Mouse (Mus musculus) E14TG2a.4 (cell line): ENCODE data around the gene Creb5.

Experiments
- H3K27me3 ChIP-seq: 2 replicates; pipeline ENCODE4 v1.6.1; 2014; ENCODE audit warnings: low read length, control low read depth; ENCODE audit not compliant: insufficient read depth
- H3K36me3 ChIP-seq: 2 replicates; pipeline ENCODE4 v1.6.1; 2014; ENCODE audit warnings: low read length, control low read depth; ENCODE audit not compliant: insufficient read depth
- H3K4me1 ChIP-seq: replicated peaks from 2 replicates; pipeline ENCODE4 v1.6.1; 2014; ENCODE audit warnings: low read depth, low read length, control low read depth
- H3K4me3 ChIP-seq: replicated peaks from 2 replicates; pipeline ENCODE4 v1.5.1; 2014; ENCODE audit warnings: mild to moderate bottlenecking, low read length
- H3K9me3 ChIP-seq: 2 replicates; pipeline ENCODE4 v1.6.1; 2014; ENCODE audit warnings: low read length, control low read depth
- CTCF ChIP-seq: conservative IDR thresholded peaks from 2 replicates; pipeline ENCODE4 v1.5.1; 2014; ENCODE audit warnings: low read length
- NANOG ChIP-seq: IDR thresholded peaks from 2 replicates; pipeline ENCODE4 v1.6.1; 2014; ENCODE audit warnings: borderline replicate concordance, low read length, mixed read lengths
- POU5F1 ChIP-seq: IDR thresholded peaks from 2 replicates; pipeline ENCODE4 v1.6.1; 2014; ENCODE audit warnings: low read length, borderline replicate concordance

Gene Creb5

DNA sequence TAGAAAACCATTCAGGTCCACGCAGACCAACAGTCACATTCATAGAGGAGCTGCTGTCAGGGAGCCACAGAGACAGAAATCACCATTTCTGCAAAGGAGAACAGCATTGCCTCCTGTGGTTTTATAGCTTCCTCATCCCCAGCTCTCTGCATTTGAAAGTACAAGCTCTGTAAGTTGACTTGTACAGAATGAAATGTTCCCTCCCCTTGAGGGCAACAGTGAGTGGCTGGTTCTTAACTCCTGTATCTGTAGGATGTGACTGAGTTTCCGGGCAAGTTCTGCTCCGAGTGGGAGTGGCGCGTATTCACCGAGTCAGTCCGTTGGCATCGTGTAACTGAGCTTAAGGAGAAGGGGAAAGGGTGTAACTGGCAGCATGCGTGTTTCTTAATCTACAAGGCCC is 426.1 kb downstream of the Creb5 start:
- Histone ChIP-seq H3K9me3 (peaks cover 18% of the 10 kb centered on the region; the same call in 1 of the 2 replicates), H3K4me3 (no peak overlapping the region)
- no peak for TF ChIP-seq POU5F1
- TF ChIP-seq NANOG = no peak
- no peak for TF ChIP-seq CTCF

DNA sequence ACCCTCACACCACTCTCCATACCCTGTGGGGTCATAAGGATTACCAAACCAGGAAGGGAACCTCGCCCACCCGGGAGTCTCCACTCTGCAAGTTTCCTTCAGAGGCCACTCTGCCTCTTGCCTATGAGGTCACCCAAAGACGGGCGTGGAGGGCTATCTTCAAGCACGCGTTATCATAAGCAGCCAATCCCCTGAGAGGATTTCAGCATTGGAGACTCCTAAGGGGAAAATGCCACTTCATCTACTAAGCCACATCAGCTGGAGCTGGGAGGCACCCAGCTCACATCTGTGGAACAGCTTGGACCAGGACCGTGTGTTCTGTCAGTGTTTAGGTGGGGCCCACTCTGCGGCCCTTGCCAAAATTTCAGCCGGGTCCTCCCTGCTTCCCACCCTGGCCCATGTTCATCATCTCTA is 427.8 kb downstream of the Creb5 start:
- no peak for TF ChIP-seq NANOG
- TF ChIP-seq POU5F1 = no peak
- TF ChIP-seq CTCF = no peak
- Histone ChIP-seq H3K4me1 (no peaks in the 10 kb centered on the region), H3K27me3 (0 out of 2 replicates have a peak, but pooled peaks cover 3% of the 10 kb centered on the region), H3K4me3 (no peak overlapping the region), H3K9me3 (peaks cover 18% of the 10 kb centered on the region; the same call in 1 of the 2 replicates), H3K36me3 (no peaks in the 10 kb centered on the region)

More for the DNA sequence above, 426.1 kb downstream of the Creb5 start:
- Histone ChIP-seq H3K27me3 (no peaks in the 10 kb centered on the region), H3K36me3 (no peaks in the 10 kb centered on the region), H3K4me1 (no peaks in the 10 kb centered on the region)

DNA sequence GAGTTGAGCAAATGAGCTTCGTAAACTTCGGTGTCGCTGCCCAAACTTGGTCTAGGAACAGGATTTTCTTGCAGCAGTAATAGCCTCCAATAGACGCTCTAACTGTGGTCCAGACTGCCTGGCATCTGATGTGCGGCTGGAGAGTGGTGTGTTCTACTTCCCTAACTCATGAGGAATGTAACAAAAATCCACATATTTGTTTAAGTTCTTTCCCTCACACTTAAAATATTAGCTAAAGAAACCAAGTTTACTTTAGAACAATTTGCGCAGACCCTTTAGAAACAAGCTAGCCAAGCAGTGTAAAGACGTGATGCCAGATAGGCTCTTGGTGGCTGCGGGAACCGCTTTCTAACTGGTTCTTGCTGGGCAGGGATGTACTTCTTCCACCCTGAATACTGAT is 428.9 kb downstream of the Creb5 start:
- H3K4me3 ChIP-seq = no peak overlapping the region
- 0 out of 2 replicates have a peak, but pooled peaks cover 3% of the 10 kb centered on the region for H3K27me3 ChIP-seq
- peaks cover 18% of the 10 kb centered on the region; the same call in 1 of the 2 replicates for H3K9me3 ChIP-seq
- no peaks in the 10 kb centered on the region for H3K36me3 ChIP-seq
- TF ChIP-seq CTCF (no peak), POU5F1 (no peak), NANOG (no peak)
- H3K4me1 ChIP-seq = no peaks in the 10 kb centered on the region

DNA sequence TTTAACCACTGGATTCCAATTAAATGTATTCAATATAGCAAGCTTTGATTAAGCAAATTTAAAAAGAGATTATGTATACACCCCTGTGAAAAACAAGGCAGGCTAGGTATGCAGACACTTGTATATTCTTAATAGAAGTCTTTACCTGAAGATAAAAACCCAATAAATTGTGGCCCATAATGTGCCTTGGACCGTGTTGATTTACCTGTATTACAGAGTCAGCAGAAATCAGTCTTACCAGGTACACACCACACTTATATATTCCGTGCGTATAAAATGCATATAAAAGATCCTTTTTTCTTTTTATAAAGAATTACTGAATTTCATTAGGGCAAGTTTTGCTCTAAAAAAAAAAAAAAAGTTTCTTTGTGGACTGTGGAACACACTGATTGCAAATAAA is 432.9 kb downstream of the Creb5 start:
- H3K9me3 ChIP-seq = peaks cover 13% of the 10 kb centered on the region; the same call in 1 of the 2 replicates
- TF ChIP-seq CTCF = no peak
- TF ChIP-seq NANOG = no peak
- TF ChIP-seq POU5F1 = no peak
- peaks cover 5% of the 10 kb centered on the region for H3K27me3 ChIP-seq
- peaks cover 3% of the 10 kb centered on the region for H3K4me1 ChIP-seq
- no peak overlapping the region for H3K4me3 ChIP-seq
- H3K36me3 ChIP-seq = no peaks in the 10 kb centered on the region

- Histone ChIP-seq H3K9me3 (no peaks in the 10 kb centered on the region), H3K27me3 (peaks cover 5% of the 10 kb centered on the region), H3K4me3 (no peak overlapping the region), H3K36me3 (no peaks in the 10 kb centered on the region), H3K4me1 (peaks cover 3% of the 10 kb centered on the region)
- no peak for TF ChIP-seq NANOG
- TF ChIP-seq POU5F1 = no peak
- peak; percentile 87 for TF ChIP-seq CTCF
Measured at GRCm38 (mm10) chr6:53721595-53721994, 434.5 kb downstream of the Creb5 start.

DNA sequence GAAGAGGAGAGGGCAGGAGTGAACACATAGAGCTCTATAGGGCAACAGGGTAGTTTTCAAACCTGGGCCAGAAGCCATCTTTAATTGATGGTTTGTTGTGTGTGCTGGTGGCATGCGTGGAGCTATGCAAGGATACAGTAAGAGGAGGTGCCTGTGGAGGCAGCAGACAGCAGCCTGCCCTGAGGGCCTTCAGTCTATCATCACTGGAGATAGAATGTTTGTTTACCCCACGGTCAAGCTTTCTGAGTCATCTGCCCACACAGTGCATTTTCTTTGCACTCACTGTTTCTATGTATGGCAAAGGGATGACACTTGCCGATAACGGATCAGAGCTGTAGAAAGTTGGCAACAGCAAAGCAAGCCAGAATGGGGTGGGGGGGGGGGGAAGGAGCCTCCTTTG is 435.6 kb downstream of the Creb5 start:
- no peaks in the 10 kb centered on the region for H3K36me3 ChIP-seq
- peaks cover 3% of the 10 kb centered on the region for H3K4me1 ChIP-seq
- peaks cover 5% of the 10 kb centered on the region for H3K27me3 ChIP-seq
- TF ChIP-seq POU5F1 (no peak), NANOG (no peak), CTCF (no peak)
- H3K4me3 ChIP-seq = no peak overlapping the region
- no peaks in the 10 kb centered on the region for H3K9me3 ChIP-seq

- H3K4me3 ChIP-seq = no peak overlapping the region
- TF ChIP-seq POU5F1 (no peak), NANOG (no peak), CTCF (no peak)
- H3K27me3 ChIP-seq = no peaks in the 10 kb centered on the region
- no peaks in the 10 kb centered on the region for H3K36me3 ChIP-seq
- H3K9me3 ChIP-seq = peaks cover 20% of the 10 kb centered on the region
- H3K4me1 ChIP-seq = no peaks in the 10 kb centered on the region
Measured at GRCm38 (mm10) chr6:53730487-53730886, 443.4 kb downstream of the Creb5 start.

DNA sequence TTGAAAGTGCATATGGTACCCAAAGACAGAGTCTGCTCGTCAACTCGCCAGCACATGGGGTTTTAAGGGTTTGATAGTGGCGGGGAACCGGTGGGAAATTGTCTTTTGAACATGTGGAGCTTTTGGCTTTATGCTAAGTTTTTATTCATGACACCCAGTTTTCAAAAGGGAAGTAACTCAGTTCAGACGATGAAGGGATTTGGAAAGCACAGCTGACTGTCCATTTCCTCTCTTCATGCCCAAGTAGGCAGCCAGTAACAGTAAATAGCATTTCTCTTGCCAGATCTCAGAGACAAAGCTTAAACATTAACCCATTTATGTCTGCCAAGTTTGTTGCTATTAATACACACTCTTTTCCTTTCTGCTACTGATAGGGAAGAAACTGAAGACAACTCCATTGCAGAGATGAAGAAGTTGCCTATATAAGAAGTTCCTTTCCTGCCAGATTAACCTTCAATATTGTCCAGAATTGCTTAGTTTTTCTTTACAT is 444.0 kb downstream of the Creb5 start:
- TF ChIP-seq POU5F1 (no peak), CTCF (no peak), NANOG (no peak)
- H3K27me3 ChIP-seq = no peaks in the 10 kb centered on the region
- H3K36me3 ChIP-seq = no peaks in the 10 kb centered on the region
- H3K4me1 ChIP-seq = no peaks in the 10 kb centered on the region
- H3K4me3 ChIP-seq = no peak overlapping the region
- H3K9me3 ChIP-seq = peaks cover 20% of the 10 kb centered on the region

GRCm38 (mm10) chr6:53733546-53733945 is 446.5 kb downstream of the Creb5 start:
- Histone ChIP-seq H3K9me3 (peaks cover 20% of the 10 kb centered on the region), H3K36me3 (no peaks in the 10 kb centered on the region), H3K27me3 (no peaks in the 10 kb centered on the region), H3K4me3 (no peak overlapping the region), H3K4me1 (no peaks in the 10 kb centered on the region)
- TF ChIP-seq CTCF (no peak), NANOG (no peak), POU5F1 (no peak)
